Mouse (Mus musculus) adipose tissue, adult 10 weeks (tissue): Measurements from ENCODE around the gene Mgmt. TPM values are rescaled to one million over a fixed set of nuclear protein-coding genes. Genes with fewer than 3 reads are reported as not detected.

Experiments used
- polyA plus RNA-seq: library from polyadenylated mRNA; stranded (reverse); fragments of 350-450 nt; fragmentation: Illumina TruSeq; extraction: RNeasy Lipid Tissue Mini Kit (QIAGEN cat#74804); gene quantifications from one replicate; pipeline ENCODE4 v1.2.3, GENCODE M21; 2014; ENCODE audit warnings: low read depth, low replicate concordance

Gene Mgmt
- 3.1 TPM for polyA plus RNA-seq

DNA sequence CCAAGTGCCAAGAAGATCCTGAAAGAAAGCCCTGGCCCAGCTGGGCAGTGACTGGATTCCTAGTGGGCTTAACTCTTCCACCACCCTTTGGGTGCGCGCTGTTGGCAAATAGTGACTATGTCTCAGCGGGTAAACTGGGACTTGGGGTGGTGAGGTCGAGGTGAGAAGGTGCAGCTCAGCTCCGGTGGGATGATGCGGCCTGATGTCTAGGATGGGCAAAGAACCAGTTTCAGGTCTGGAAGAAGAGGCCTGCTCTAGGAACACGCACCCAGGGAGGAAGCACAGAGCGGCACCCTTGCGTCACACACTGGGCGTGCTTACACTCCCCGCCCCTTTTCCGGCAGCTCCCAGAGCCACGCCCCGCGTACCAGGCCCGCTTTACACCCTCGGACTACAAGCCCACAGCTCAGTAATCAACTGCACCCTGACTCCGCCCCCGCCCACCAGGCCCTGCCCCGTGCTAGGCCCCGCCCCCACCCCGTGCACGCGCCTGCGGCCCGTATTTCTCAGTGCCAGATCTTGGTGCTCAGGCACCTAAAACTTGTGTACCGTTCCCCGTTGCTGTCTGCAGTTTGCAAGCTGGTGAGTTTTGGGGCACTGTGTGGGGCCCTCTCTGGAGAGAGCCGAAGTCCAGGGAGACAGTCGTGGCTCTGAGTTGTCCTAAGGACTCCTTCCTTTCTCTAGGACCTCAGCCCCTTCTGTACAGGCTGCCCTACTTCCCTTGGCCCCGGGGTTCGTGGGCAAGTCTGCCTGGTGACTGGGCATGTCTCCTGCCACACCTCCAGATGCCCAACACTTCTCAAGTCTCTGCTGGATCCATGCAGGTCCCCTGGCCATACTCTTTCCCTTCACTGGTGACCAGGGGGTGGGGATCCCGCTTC lies at the start of gene Mgmt:
Gene Mgmt, plus strand, starts transcription at position 509 of the 881 bp plus-strand sequence.

